Mouse (Mus musculus): ENCODE data around the gene Esam. TPM values are rescaled to one million over a fixed set of nuclear protein-coding genes. Genes with fewer than 3 reads are reported as not detected.

Esam gene
- polyA plus RNA-seq, 2 experiments: 34.7 to 44.1 TPM

DNA sequence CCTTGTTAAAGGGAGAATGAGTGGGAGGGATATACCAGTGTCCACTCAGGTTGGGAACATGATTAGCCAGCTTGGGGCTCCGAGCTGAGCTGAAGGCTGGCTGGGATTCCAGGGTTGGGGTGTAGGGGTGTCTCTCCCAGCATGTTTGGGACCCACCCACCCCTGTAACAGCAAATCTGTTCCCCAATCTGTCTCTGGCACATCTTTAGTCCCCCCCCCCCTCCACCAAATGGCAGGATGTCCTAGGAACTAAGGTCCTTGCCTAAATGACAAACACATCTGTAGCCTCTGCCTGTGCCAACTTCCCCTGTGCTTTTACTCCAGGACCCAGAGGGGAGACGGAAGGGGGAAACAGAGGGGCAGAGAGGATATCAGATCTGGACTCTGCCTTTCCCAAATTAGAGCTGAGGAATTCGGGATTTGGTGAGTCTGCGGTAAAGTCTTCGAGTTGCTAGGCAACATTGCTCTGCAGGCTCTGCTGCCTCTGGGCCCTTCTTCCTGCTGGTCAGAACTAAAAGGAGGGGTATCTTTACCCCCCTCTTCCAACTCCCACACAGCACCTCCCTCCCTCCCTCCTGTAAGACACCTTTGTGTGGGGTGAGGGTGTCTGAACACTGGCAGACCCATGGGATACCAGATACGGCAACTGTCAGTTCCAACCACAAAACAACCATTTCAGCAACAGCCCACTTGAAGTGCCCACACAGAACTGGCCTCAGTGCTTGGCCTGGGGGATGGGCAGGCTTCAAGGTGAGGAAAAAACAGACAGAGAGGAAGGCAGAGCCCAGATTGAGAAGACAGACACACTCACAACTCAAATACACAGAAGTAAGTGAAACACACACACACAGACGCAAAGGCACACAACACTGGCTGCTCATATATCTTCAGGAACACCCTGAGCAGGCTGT, 27.2 kb downstream of the Esam start, which contains the start of gene Siae:
Gene Siae (plus strand): TSS at position 861 of the 911 bp plus-strand sequence.
- H3K4me2 ChIP-seq (replicated peaks; ENCODE audit: low read depth, low read length, severe bottlenecking): no peak within 1 kb of the TSS
- H3K9ac ChIP-seq (ENCODE audit: low read depth, low read length, severe bottlenecking): no peak within 1 kb of the TSS
- no peaks in the 10 kb centered on the region for H3K36me3 ChIP-seq (ENCODE audit: control insufficient read depth, insufficient read depth, low read length)
- peaks cover 7% of the 10 kb centered on the region for H3K4me1 ChIP-seq (ENCODE audit: control insufficient read depth, insufficient read depth, low read length)
- WGBS: 26% methylated on average over 7 of the region's 7 CpGs
- ATAC-seq (ENCODE audit: low FRiP score, low read depth) (no peak), DNase-seq (ENCODE audit: low spot score) (no peak)
- peaks cover 28% of the 10 kb centered on the region for H3K27me3 ChIP-seq (ENCODE audit: control insufficient read depth, insufficient read depth, low read length)
- H3K9me3 ChIP-seq (ENCODE audit: control insufficient read depth, low read length): no peaks in the 10 kb centered on the region
- H3K27ac ChIP-seq (replicated peaks; ENCODE audit: low read depth, low read length): no peak within 1 kb of the TSS
- H3K4me3 ChIP-seq (replicated peaks; ENCODE audit: low read length): no peak within 1 kb of the TSS
- TF ChIP-seq POLR2A (IDR thresholded peaks at IDR 0.05; ENCODE audit: borderline replicate concordance, extremely low read depth, insufficient read depth, insufficient read length): no peak

DNA sequence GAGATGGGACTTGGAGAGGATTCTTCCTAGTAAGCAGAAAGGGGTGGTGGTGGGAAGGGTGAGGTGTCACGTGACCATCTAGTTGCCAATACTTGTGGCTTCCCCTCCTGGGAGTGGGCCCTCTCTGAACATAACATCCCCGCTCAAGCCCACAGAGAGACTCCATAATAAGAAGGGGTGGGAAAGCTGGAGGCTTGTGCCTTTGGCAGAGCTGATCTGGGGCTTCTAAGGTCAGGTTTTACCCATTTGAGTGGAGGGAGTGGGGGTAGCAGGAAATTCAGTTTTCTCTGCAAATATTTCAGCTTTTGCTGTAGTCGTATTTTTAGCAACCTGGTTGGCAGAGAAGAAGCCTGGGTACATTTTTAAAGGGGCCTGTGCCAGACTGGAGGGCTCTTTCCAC, 28.5 kb downstream of the Esam start:
- ATAC-seq (ENCODE audit: low FRiP score, low read depth) (no peak), DNase-seq (ENCODE audit: low spot score) (no peak)
- H3K4me3 ChIP-seq (replicated peaks; ENCODE audit: low read length): no peak overlapping the region
- WGBS: 74% methylated on average over 3 of the region's 3 CpGs
- H3K9me3 ChIP-seq (ENCODE audit: control insufficient read depth, low read length): no peaks in the 10 kb centered on the region
- H3K27ac ChIP-seq (replicated peaks; ENCODE audit: low read depth, low read length): no peak overlapping the region
- no peaks in the 10 kb centered on the region for H3K36me3 ChIP-seq (ENCODE audit: control insufficient read depth, insufficient read depth, low read length)
- no peak overlapping the region for H3K4me2 ChIP-seq (replicated peaks; ENCODE audit: low read depth, low read length, severe bottlenecking)
- no peak for TF ChIP-seq POLR2A (IDR thresholded peaks at IDR 0.05; ENCODE audit: borderline replicate concordance, extremely low read depth, insufficient read depth, insufficient read length)
- no peak overlapping the region for H3K9ac ChIP-seq (ENCODE audit: low read depth, low read length, severe bottlenecking)
- peaks cover 16% of the 10 kb centered on the region for H3K27me3 ChIP-seq (ENCODE audit: control insufficient read depth, insufficient read depth, low read length)
- peaks cover 7% of the 10 kb centered on the region for H3K4me1 ChIP-seq (ENCODE audit: control insufficient read depth, insufficient read depth, low read length)

DNA sequence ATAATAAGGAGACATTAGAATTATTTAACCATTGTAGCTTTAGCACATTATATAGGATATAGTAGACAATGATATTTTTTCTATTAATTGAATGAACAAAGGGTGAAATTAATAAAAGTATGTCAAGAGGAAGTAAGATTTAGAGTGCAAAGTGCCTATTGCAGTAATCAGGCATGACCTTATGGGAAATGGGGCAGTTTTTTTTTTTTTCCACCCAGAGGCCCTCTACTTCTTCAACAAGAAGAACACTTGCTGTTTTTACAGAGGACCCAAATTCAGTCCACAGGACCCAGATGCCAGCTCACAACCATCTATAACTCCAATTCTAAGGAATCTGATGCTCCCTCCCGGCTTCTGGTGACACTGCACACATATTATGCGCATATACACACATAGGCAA, 32.7 kb downstream of the Esam start:
- Histone ChIP-seq H3K27me3 (ENCODE audit: control insufficient read depth, insufficient read depth, low read length) (no peaks in the 10 kb centered on the region), H3K9ac (ENCODE audit: low read depth, low read length, severe bottlenecking) (no peak overlapping the region), H3K4me3 (replicated peaks; ENCODE audit: low read length) (no peak overlapping the region), H3K4me2 (replicated peaks; ENCODE audit: low read depth, low read length, severe bottlenecking) (no peak overlapping the region), H3K36me3 (ENCODE audit: control insufficient read depth, insufficient read depth, low read length) (no peaks in the 10 kb centered on the region), H3K27ac (replicated peaks; ENCODE audit: low read depth, low read length) (no peak overlapping the region), H3K9me3 (ENCODE audit: control insufficient read depth, low read length) (no peaks in the 10 kb centered on the region), H3K4me1 (ENCODE audit: control insufficient read depth, insufficient read depth, low read length) (no peaks in the 10 kb centered on the region)
- 95% methylated on average over 2 of the region's 2 CpGs for WGBS
- no peak for DNase-seq (ENCODE audit: low spot score)
- no peak for ATAC-seq (ENCODE audit: low FRiP score, low read depth)
- TF ChIP-seq POLR2A (IDR thresholded peaks at IDR 0.05; ENCODE audit: borderline replicate concordance, extremely low read depth, insufficient read depth, insufficient read length): no peak

DNA sequence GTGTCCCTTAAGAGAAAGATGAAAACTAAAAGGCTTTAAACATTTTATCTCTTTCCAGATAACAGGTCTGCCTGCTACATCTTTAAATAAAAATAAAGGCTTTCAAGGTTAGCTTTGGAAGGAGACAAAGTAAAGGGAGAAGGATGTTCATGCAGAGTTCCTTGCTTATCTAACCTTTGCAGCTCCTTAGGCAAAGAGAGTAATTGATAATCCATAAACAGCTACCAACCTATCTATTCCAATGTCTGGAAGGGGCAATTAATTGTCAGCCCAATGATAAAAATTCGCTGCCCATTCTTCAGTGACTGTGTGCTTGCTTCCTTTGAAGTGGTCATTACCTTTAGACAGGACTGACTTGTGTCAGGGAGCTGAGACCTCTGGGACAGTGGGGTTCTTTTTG, 35.9 kb downstream of the Esam start:
- ATAC-seq (ENCODE audit: low FRiP score, low read depth) (no peak), DNase-seq (ENCODE audit: low spot score) (no peak)
- H3K4me3 ChIP-seq (replicated peaks; ENCODE audit: low read length): no peak overlapping the region
- no peaks in the 10 kb centered on the region for H3K9me3 ChIP-seq (ENCODE audit: control insufficient read depth, low read length)
- no peak overlapping the region for H3K4me2 ChIP-seq (replicated peaks; ENCODE audit: low read depth, low read length, severe bottlenecking)
- no peak overlapping the region for H3K27ac ChIP-seq (replicated peaks; ENCODE audit: low read depth, low read length)
- no peaks in the 10 kb centered on the region for H3K36me3 ChIP-seq (ENCODE audit: control insufficient read depth, insufficient read depth, low read length)
- 52% methylated on average over 1 of the region's 1 CpGs for WGBS
- peaks cover 10% of the 10 kb centered on the region for H3K4me1 ChIP-seq (ENCODE audit: control insufficient read depth, insufficient read depth, low read length)
- TF ChIP-seq POLR2A (IDR thresholded peaks at IDR 0.05; ENCODE audit: borderline replicate concordance, extremely low read depth, insufficient read depth, insufficient read length): no peak
- H3K27me3 ChIP-seq (ENCODE audit: control insufficient read depth, insufficient read depth, low read length): no peaks in the 10 kb centered on the region
- H3K9ac ChIP-seq (ENCODE audit: low read depth, low read length, severe bottlenecking): no peak overlapping the region

GRCm38 (mm10) chr9:37567019-37567418, 39.1 kb downstream of the Esam start:
- no peak overlapping the region for H3K4me2 ChIP-seq (replicated peaks; ENCODE audit: low read depth, low read length, severe bottlenecking)
- no peak for ATAC-seq (ENCODE audit: low FRiP score, low read depth)
- 66% methylated on average over 2 of the region's 2 CpGs for WGBS
- no peak overlapping the region for H3K9ac ChIP-seq (ENCODE audit: low read depth, low read length, severe bottlenecking)
- peaks cover 10% of the 10 kb centered on the region for H3K4me1 ChIP-seq (ENCODE audit: control insufficient read depth, insufficient read depth, low read length)
- no peaks in the 10 kb centered on the region for H3K36me3 ChIP-seq (ENCODE audit: control insufficient read depth, insufficient read depth, low read length)
- no peaks in the 10 kb centered on the region for H3K9me3 ChIP-seq (ENCODE audit: control insufficient read depth, low read length)
- H3K27me3 ChIP-seq (ENCODE audit: control insufficient read depth, insufficient read depth, low read length): no peaks in the 10 kb centered on the region
- no peak overlapping the region for H3K27ac ChIP-seq (replicated peaks; ENCODE audit: low read depth, low read length)
- no peak overlapping the region for H3K4me3 ChIP-seq (replicated peaks; ENCODE audit: low read length)
- DNase-seq (ENCODE audit: low spot score): no peak
- TF ChIP-seq POLR2A (IDR thresholded peaks at IDR 0.05; ENCODE audit: borderline replicate concordance, extremely low read depth, insufficient read depth, insufficient read length): no peak
